Mouse (Mus musculus) left cerebral cortex, adult 11 months (tissue): ENCODE results near the gene Slc25a20.
"Not testable (repeated sequence)": the region's sequence is repeated elsewhere in the genome, so short reads cannot be mapped to it uniquely, and the experiment has no call there.

Experiments
- DNase-seq: peaks from one replicate; pipeline ENCODE4 v3.0.0; 2022; ENCODE audit warnings: low spot score

The Slc25a20 gene

DNA sequence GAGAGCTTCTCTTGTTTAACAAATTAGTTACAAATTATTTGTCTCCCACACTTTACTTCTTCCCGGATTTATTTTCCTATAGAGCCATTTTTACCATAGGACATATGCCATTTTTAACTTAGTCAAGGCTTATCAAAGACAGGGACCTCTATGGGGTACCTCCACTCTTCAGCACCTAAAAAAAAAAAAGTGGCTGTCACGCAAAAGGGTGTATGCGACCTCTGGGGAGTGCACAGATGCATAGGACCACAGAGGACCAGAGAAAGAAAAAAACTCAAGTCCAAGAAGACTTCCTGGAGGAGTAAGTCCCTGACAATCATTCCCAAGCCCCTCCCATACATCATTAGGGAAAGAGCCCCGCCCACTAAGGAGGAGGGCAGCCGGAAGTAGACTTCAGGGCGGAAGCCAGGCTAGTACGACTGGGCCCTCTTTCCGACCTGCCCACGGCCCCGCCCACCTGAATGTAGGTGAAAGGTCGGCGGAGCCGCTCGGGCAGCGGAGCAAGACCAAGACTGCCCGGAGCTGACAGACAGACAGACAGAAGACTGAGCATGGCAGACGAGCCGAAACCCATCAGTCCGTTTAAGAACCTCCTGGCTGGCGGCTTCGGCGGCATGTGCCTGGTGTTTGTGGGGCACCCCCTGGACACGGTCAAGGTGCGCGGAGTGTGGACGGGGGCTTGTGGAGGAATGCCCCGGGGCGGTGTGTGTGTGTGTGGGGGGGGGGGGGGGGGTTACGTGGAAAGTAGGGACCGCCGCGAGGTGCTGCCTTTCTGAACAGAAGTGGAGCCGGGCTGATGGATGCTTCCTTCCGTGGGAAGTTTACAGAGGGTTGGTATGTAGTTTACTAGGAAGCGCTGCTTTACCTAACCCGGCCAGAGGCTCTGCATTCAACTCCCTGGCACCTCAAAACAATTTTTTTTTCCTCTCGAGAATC lies at the start of gene Slc25a20:
TSS of gene Slc25a20 (plus strand) at position 412 of the 936 bp plus-strand sequence.
- peak; percentile 66 for DNase-seq

- no peak for DNase-seq
Measured at GRCm38 (mm10) chr9:108617301-108617700, 44.6 kb upstream of the Slc25a20 start.

DNA sequence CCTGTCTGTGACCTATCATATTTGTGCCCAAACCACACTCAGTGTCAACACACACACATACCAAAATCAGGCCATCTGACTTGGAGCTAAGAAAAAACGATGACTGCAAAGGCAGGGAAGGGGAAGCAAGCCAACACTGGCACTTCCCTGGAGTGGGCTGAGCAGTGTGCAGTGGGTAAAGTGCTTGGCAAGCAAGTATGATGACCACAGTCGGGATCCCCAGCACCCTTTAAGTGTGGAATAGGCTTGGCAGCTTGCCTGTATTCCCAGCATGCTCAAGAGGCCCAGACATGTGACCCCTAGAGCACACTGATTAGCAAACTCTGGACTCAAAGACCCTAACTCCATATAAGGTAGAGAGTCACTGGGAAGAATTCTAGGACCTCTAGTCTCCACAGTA lies 35.4 kb upstream of the Slc25a20 start:
- DNase-seq: no peak

GRCm38 (mm10) chr9:108628141-108628540 lies 33.7 kb upstream of the Slc25a20 start:
- DNase-seq: no peak

DNA sequence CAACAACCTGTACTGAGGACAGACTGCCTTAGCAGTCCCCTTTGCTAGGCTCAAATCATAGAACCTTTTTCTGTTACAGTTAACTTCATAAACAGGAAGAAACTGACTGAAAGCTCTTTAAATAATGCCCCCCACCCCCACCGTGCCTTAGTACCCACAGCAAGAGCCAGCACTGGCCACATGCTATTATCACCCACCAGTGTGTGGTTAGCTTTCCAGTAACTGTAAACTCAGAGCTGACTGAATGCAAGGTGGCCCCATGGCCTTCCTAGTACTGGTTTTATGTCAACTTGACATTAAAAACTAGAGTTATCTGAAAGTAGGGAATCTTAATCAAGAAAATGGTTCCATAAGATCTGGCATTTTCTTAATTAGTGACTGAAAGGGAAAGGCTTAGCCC lies 31.2 kb upstream of the Slc25a20 start:
- no peak for DNase-seq

GRCm38 (mm10) chr9:108631631-108632256 lies 30.1 kb upstream of the Slc25a20 start:
- DNase-seq: no peak

DNA sequence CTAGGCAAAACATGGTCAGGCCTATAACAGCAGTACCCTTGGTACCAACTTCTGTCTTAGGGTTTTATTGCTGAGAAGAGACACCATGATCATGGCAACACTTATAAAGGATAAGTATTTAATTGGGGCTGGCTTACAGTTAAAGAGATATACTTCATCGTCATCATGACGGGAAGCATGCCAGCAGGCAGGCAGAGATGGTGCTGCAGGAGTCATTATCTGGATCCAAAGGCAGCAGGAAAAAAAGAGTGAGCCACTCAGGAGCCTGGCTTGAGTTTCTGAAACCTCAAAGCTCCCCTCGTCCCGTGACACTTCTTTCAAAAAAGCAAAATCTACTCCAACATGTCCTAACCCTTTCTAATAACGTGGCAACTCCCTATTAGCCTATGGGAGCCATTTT lies 29.5 kb upstream of the Slc25a20 start:
- DNase-seq: no peak

DNA sequence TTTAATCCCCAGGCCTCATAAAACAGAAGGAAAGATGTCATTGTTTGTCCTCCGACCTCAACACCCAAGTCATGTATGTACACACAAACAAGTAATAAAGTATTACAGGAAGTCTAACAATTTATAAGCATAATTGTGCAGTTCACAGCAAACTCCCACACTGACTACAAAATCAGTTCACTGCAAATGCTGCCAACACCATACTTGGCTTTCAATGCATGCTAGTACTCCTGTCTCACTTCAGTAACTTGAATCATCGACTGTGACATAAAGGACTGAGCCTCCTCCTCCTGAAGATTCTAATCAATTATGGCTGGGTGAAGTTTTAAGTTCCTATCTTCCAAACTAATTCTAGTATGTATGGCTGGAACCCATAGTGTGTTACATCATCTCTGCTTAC lies 28.0 kb upstream of the Slc25a20 start:
- no peak for DNase-seq

DNA sequence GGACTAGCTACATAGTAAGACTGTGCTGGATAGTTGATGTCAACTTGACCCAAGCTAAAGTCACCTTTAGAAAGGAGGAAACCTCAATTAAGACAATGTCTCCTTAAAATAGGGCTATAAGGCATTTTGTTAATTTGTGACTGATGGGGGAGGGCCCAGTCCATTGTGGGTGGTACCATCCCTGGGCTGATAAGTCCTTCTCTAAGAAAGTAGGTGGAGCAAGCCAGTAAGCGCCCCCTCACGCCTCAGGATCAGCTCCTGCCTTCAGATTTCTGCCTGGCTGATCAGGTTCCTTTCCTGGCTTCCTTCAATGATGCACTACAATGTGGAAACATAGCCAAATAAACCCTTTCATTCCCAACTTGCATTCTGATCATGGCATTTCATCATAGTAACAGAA lies 26.5 kb upstream of the Slc25a20 start:
- no peak for DNase-seq

DNA sequence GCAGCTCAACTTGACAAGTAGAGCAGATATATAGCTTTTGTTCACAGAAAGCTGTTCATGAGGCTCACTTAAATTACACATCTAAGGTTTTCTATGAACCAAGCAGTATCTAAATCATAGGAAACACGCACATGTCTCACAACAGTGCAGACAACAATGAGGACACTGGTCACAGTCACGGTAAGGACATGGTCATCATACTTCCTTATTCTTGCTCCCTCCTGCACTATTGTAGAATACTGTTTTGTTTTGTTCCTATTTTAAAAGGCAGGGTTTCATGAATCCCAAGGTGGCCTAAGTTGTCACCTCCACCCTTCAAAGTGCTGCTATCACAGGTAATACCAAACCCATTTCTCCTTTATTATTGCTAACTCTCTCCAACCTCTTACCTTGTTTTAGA lies 22.1 kb upstream of the Slc25a20 start:
- DNase-seq: no peak

DNA sequence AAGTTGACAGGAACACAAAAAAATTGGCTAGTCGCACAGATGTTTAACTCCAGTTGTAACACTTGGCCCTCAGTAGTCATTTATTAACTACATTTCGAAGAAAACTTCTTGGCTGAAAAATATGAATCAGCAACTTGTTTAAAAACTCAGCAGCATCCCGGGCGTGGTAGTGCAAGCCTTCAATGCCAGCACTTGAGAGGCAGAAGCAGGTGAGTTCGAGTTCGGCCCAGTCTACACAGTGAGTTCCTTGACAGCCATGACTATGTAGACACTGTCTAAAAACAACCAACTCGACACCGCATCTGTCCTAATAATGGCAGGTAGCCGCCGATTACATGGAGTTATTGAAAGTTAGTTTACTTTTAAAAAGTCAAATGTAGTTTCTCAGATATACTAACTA lies 13.7 kb upstream of the Slc25a20 start:
- DNase-seq: no peak

DNA sequence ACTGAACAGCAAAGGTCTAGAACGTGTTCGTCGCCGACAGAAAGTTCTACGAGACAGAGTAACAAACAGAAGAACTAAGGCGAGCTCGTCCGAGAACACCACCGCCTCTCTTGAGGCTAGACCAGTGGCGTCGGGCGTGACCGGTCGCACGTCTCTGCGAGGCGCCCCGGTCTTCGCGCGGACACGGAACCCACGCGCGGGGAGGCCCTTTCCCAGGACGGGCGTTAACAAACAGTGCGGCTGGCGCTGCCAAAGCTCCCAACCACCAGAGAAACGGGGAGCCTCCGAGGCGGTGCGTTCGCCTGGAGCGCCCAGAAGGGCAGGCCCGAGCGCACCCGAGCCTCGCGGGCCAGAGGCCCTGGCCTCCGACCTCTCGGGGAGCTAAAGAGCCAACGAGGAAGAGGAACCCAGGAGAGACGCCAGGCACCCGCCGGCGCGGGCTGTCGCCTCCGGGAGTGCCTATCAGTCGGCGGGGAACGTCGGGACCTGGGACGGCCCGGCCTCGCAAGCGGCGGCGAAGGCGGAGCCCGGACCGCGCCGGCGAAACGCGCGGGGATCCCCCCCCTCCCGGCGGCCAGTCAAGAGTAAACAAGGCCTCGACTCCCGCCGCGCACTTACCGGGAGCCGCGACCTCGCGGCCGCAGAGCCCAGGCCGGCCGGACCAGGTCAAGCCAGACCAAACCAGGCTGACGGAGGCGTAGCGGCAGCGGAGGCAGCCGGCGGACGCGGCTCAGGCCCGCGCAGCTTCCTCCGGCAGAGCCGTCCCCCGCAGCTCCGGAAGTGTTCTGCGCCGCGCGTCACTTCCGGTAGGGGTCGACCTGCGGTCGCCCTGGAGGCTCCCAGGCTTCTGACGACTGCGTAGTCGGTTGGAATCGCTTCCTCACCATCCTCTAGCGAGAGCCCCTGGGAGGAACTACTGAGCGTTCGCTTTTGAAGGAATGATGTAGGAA lies 13.0 kb upstream of the Slc25a20 start, which contains the start of gene Arih2:
TSS of gene Arih2 (minus strand) at position 776 of the 950 bp plus-strand sequence.
- DNase-seq: peak; percentile 81

DNA sequence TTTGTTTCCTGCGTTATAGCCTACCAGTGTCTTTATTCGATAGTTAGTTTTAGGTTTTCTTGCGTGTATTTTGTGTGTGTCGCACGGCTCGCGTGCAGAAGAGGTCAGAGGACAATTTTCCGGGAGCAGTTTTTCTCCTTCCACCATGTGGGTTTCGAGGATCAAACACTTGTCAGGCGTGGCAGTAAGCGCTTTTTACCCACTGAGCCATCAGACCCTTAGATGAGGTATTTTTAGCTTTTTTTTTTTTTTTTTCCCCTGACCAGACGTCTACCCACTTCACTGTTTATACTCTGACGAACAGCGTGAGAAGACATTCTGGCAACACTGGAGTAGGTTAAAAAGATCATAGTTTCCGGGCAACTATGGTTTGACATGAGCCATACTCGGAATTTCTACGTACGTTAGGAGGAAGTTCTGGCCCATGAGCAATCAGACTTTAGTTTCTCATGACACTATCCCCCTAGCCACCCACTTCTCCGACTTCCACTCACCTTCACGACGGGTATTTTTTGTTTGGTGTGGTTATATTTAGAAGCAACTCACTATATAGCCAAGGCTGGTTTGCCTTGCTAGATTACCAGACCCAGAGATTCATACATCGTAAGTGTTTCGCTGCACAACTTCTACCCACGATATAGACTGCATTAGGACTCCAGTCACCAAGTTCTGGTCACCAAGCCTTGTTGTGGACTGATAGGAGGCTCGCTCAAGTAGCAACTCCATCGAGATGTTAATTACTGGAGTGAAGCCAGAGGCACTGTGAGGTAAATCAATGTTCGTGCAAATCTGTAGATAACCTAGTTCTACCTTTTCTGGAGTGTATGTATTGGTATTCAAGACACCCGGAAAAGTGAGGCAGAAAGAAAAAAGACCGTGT lies 12.1 kb upstream of the Slc25a20 start:
- no peak for DNase-seq

- DNase-seq: no peak
Measured at GRCm38 (mm10) chr9:108654566-108655464, 7.1 kb upstream of the Slc25a20 start.

GRCm38 (mm10) chr9:108655865-108656264 lies 6.0 kb upstream of the Slc25a20 start:
- DNase-seq: not testable (repeated sequence)

DNA sequence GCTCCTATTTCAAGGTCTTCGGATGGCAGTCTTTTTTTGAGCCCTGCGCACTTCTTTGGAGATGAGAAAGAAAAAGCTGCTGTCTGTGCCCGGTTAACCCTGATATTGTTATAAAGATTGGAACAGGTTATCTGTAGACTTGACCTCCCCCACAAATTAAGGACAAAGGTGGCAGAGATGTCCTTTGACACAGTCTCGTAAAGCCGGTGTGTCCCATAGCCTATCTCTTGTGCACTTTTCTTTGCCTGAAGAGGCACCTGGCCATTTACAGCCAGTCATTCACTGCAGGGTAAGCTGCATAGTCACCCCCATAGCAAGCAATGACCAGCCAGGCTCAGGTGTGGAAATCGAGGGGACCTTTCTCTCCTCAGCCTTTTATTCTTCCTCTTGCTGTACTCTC lies 772 bp downstream of the Slc25a20 start:
- DNase-seq: no peak

DNA sequence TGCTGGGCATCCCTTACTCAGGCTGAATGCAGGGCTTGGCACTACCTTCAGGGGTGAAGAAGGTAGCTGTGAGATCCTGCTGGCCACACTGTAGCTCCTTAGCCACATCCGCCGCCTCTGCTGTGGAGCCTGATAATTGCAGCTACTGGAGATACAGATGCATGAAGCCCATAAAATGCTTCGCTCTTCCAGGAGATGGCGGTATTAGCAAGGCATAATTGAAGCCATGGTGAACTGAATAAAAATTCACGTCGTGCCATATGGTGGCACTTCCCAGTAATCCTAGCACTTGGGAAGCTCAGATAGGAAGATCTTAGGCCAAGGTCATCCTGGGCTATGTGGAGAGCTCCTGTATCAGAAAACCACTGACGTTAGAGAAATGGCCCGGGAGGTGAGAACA lies 8.0 kb downstream of the Slc25a20 start:
- no peak for DNase-seq

GRCm38 (mm10) chr9:108673151-108673550 lies 11.3 kb downstream of the Slc25a20 start:
- no peak for DNase-seq

- DNase-seq: no peak
Measured at GRCm38 (mm10) chr9:108680026-108680425, 18.1 kb downstream of the Slc25a20 start.

GRCm38 (mm10) chr9:108686475-108686887 lies 24.6 kb downstream of the Slc25a20 start:
- DNase-seq: no peak
